Mouse (Mus musculus) midbrain, embryonic 12.5 days (tissue): Measurements from ENCODE around the gene Ndufaf3. TPM values are rescaled to one million over a fixed set of nuclear protein-coding genes. Genes with fewer than 3 reads are reported as not detected.

Experiments used
- ATAC-seq: fragments of 200-750 bp; cut with Nextera tagmentation; 2 replicates; pipeline ENCODE4 v1.8.0; 2017; ENCODE audit warnings: low read depth, moderate TSS enrichment, moderate library complexity; ENCODE audit not compliant: low FRiP score
- H3K27ac ChIP-seq: fragments of 300-500 bp; sonication (generic); replicated peaks from 2 replicates; pipeline ENCODE4 v1.5.1; 2016; ENCODE audit warnings: mild to moderate bottlenecking
- H3K27me3 ChIP-seq: fragments of 300-500 bp; sonication (generic); 2 replicates; pipeline ENCODE4 v1.6.1; 2016; ENCODE audit warnings: mild to moderate bottlenecking
- H3K36me3 ChIP-seq: fragments of 300-500 bp; sonication (generic); 2 replicates; pipeline ENCODE4 v1.6.1; 2016
- H3K4me1 ChIP-seq: fragments of 300-500 bp; sonication (generic); 2 replicates; pipeline ENCODE4 v1.6.1; 2016
- H3K4me2 ChIP-seq: fragments of 300-500 bp; sonication (generic); replicated peaks from 2 replicates; pipeline ENCODE4 v1.6.1; 2016; ENCODE audit warnings: mild to moderate bottlenecking, moderate library complexity
- H3K4me3 ChIP-seq: fragments of 300-500 bp; sonication (generic); 2 replicates; pipeline ENCODE4 v1.5.1; 2016; ENCODE audit warnings: mild to moderate bottlenecking
- H3K9ac ChIP-seq: fragments of 300-500 bp; sonication (generic); replicated peaks from 2 replicates; pipeline ENCODE4 v1.6.1; 2016; ENCODE audit warnings: mild to moderate bottlenecking, moderate library complexity
- H3K9me3 ChIP-seq: fragments of 300-500 bp; sonication (generic); 2 replicates; pipeline ENCODE4 v1.6.1; 2016; ENCODE audit warnings: mild to moderate bottlenecking
- WGBS: fragments of 180-500 bp; shearing (Covaris S2); methylation state at CpG from one replicate; pipeline ENCODE4 v1.1.7; 2016; 5-methylcytosine and 5-hydroxymethylcytosine counted together
- microRNA counts: library from miRNA; unstranded; fragments of <30 nt; microRNA quantifications from one replicate; lab custom pipeline; 2017
- microRNA-seq: library from miRNA; unstranded; fragments of <30 nt; microRNA quantifications from one replicate; pipeline ENCODE4, GENCODE M21; 2017
- polyA plus RNA-seq: library from polyadenylated mRNA; unstranded; fragments of >200 nt; fragmentation: Nextera tagmentation; extraction: Ambion mirVana; gene quantifications from 2 replicates; pipeline ENCODE4 v1.2.1, GENCODE M21; 2016

The Ndufaf3 gene
- polyA plus RNA-seq, 1 experiment from 2014 or later: 56.9 TPM

DNA sequence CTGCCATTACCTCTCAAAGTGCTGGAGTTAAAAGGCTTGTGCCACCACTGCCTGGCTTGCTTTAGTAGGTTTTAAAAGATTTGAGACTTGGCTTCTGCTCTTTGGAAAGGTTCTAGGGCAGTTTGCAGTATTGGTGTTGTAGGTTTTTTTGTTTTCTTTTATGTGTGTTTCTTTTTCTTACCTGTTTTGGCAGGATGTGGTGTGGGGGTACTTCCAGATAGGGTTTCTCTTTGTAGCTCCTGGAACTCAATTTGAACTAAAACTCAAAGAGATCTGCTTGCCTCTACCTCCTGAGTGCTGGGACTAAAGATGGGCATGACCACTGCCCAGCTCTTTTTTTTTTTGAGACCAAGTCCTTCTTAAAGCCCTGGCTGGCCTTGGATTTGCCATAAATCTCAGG, 26.4 kb downstream of the Ndufaf3 start:
- no peaks in the 10 kb centered on the region for H3K9me3 ChIP-seq
- H3K27me3 ChIP-seq: no peaks in the 10 kb centered on the region
- H3K9ac ChIP-seq: no peak overlapping the region
- no peak overlapping the region for H3K27ac ChIP-seq
- H3K4me3 ChIP-seq: no peak overlapping the region
- H3K36me3 ChIP-seq: peaks cover 87% of the 10 kb centered on the region
- H3K4me2 ChIP-seq: no peak overlapping the region
- ATAC-seq: no peak
- no peaks in the 10 kb centered on the region for H3K4me1 ChIP-seq

DNA sequence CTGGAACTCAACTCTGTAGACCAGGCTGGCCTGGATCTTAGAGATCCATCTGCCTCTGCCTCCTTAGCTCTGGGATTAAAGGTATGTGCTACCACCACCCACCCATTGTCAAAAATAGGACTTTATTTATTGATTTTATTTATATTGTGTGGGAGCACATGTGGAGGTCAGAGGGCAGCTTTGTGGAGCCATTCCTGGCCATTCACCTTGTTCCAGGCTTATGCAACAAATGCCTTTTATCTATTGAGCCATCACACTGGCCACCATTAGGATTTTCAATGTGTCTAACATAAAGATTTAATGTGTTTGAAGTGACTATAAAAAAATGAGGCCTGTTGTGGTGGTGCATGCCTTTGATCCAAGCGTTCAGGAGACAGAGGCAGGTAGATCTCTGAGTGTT, 35.7 kb downstream of the Ndufaf3 start:
- Histone ChIP-seq H3K4me1 (no peaks in the 10 kb centered on the region), H3K9me3 (no peaks in the 10 kb centered on the region), H3K27ac (no peak overlapping the region), H3K4me3 (no peak overlapping the region), H3K27me3 (no peaks in the 10 kb centered on the region), H3K36me3 (peaks cover 85% of the 10 kb centered on the region), H3K4me2 (no peak overlapping the region), H3K9ac (no peak overlapping the region)
- no peak for ATAC-seq
- 94% methylated on average over 1 of the region's 1 CpGs for WGBS

DNA sequence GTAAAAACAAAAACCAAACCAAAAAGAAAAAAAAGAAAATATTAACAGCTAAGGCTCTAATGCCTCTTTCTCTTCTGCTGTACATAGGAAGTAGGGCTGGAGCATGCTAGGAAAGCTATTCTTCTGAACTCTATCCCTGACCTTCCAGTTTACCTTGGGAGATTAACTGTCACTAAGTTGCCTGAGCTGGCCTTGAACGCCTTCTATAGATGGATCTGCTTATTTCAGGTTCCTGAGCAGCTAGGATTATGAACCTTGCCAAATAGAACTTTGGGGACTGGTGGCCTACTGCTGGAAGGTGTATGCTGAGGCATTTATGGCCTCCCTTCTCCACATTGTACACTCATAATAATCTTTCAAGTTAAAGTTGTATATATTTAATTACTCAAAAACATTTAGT, 36.3 kb downstream of the Ndufaf3 start:
- no peak overlapping the region for H3K9ac ChIP-seq
- peaks cover 80% of the 10 kb centered on the region for H3K36me3 ChIP-seq
- H3K27me3 ChIP-seq: no peaks in the 10 kb centered on the region
- no peak for ATAC-seq
- H3K4me2 ChIP-seq: no peak overlapping the region
- no peak overlapping the region for H3K27ac ChIP-seq
- no peaks in the 10 kb centered on the region for H3K9me3 ChIP-seq
- H3K4me1 ChIP-seq: no peaks in the 10 kb centered on the region
- whole genome bisulfite sequencing: 90% methylated on average over 1 of the region's 1 CpGs
- no peak overlapping the region for H3K4me3 ChIP-seq

DNA sequence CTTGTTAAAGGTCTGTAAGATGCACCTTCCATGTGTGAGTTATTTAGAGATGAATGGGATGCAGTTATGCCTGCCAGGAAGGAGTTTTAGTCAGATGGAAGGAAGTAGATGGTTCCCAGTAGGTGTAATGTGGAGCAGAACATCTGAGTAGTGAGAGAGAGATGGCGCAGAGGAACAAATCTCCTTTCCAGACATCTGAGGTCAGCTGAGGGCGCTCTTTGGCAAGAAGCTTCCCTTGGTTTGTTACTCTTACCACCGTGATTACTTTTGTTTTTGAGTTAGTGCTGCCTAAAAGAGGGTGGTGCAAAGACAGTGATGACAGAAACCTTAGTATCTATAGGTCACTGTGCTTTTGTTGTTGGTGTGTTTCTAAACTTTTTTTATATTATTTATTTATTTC, 41.8 kb downstream of the Ndufaf3 start:
- H3K27me3 ChIP-seq: no peaks in the 10 kb centered on the region
- H3K36me3 ChIP-seq: peaks cover 36% of the 10 kb centered on the region
- no peak overlapping the region for H3K4me2 ChIP-seq
- no peaks in the 10 kb centered on the region for H3K9me3 ChIP-seq
- H3K9ac ChIP-seq: no peak overlapping the region
- no peak for ATAC-seq
- WGBS: 90% methylated on average over 3 of the region's 3 CpGs
- no peak overlapping the region for H3K27ac ChIP-seq
- peaks cover 8% of the 10 kb centered on the region; the same call in 1 of the 2 replicates for H3K4me1 ChIP-seq
- no peak overlapping the region for H3K4me3 ChIP-seq

DNA sequence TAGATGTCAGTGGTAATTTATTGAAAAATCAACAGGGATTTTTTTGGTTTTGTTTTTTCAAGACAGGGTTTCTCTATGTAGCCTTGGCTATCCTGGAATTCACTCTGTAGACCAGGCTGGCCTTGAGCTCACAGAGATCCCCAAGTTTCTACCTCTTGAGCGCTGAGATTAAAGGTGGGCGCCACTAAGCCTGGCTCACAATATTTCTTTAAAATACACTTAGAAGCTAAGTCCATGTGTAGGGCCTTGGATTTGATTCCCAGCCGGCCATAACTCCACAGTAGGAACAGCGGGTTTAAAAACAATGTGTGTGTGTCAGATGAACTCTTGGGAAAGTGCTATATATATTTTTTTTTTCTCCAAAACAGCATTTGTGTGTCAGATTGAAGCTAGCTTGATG, 43.9 kb downstream of the Ndufaf3 start:
- H3K36me3 ChIP-seq: peaks cover 23% of the 10 kb centered on the region

DNA sequence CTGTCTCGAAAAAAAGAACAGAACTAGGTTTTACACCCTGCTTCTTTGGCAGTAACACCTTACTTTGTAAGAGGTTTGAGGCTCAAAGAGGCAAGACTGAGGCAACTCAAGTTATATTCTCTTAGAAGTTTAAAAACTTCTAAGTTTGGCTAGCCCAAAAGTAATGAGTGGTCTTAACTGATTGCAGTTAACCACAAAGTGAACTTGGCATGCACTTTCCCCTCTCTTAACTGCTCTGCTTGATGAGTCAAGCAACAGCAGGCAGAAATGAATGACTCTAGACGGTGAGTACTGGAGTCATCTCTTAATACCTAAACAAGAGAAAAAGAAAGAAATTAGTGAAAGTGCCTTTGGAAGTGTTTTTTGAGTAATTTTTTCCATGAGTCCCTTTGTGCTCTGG, 45.6 kb downstream of the Ndufaf3 start:
- Histone ChIP-seq H3K4me2 (no peak overlapping the region), H3K4me3 (no peak overlapping the region), H3K36me3 (peaks cover 16% of the 10 kb centered on the region; the same call in 1 of the 2 replicates), H3K4me1 (peaks cover 24% of the 10 kb centered on the region), H3K27ac (no peak overlapping the region), H3K9me3 (no peaks in the 10 kb centered on the region), H3K27me3 (no peaks in the 10 kb centered on the region), H3K9ac (no peak overlapping the region)
- no peak for ATAC-seq
- 89% methylated on average over 2 of the region's 2 CpGs for WGBS

More for the DNA sequence above, 43.9 kb downstream of the Ndufaf3 start:
- peaks cover 24% of the 10 kb centered on the region for H3K4me1 ChIP-seq
- no peak overlapping the region for H3K4me2 ChIP-seq
- ATAC-seq: no peak
- no peaks in the 10 kb centered on the region for H3K27me3 ChIP-seq
- H3K27ac ChIP-seq: no peak overlapping the region
- H3K9ac ChIP-seq: no peak overlapping the region
- H3K9me3 ChIP-seq: no peaks in the 10 kb centered on the region
- H3K4me3 ChIP-seq: no peak overlapping the region
- WGBS: 98% methylated on average over 4 of the region's 4 CpGs

DNA sequence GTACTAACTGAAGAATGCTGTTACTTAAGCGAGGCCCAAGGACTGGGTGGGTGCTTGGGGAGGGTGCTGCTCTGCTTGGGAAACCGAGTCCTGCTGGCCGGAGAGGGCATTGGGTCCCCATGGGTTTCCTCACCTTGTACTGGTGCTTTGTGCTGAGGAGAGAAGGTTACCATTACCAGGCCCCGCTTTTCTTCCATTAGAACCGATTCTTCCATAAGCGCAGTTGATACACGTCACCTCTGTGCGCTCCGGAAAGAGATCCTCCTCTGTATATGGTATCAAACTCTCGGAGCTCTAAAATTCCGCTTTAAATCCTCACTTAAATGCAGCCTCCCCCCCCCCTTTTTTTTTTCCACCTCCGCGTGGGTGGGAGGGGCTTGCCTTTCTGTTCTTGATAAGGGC, 49.3 kb downstream of the Ndufaf3 start:
- under 1% methylated on average over 13 of the region's 13 CpGs for WGBS
- 0 out of 2 replicates have a peak, but pooled peaks have one; percentile 5 for ATAC-seq
- H3K27ac ChIP-seq: peak overlapping the region; percentile 99
- peak overlapping the region; percentile 59 for H3K4me3 ChIP-seq
- H3K27me3 ChIP-seq: no peaks in the 10 kb centered on the region
- peaks cover 38% of the 10 kb centered on the region for H3K36me3 ChIP-seq
- H3K9me3 ChIP-seq: no peaks in the 10 kb centered on the region
- peak overlapping the region; percentile 82 for H3K4me2 ChIP-seq
- H3K9ac ChIP-seq: peak overlapping the region; percentile 77
- peaks cover 32% of the 10 kb centered on the region for H3K4me1 ChIP-seq

DNA sequence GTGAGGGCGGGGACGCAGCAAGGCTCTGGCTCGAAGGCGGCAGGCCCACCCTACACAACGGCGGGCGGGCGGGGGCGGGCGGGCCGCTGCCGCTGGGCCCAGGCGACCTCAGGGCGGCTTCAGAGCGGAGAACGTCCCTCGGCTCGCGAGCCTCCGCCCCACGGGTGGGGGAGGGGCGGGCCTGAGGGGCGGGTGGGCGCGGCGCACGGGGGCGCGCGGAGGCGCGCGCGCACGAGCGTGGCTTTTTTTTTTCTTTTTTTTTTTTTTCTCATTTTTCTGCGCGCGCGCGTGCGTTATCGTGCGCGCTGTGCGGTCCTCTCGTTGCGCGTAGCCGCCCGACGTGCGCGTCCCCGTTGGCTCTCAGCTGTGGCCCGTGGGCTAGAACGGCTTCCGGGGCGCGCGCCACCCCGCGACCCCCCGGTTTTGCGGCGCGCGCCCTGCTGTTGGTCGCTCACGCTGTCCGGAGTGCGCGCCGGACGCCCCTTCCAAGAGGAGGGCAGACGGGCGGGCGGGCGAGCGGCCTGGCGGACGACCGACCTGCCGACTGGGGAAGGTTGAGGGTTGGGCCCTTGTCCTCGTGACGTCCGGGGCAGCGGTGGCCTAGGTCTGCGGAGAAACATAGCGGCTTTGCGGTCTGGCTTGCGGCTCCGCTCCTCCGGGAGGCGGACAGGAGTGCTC, 49.8 kb downstream of the Ndufaf3 start:
- WGBS: under 1% methylated on average over 70 of the region's 95 CpGs
- peak overlapping the region; percentile 82 for H3K4me2 ChIP-seq
- H3K9me3 ChIP-seq: no peaks in the 10 kb centered on the region
- ATAC-seq: peak; percentile 81
- peak overlapping the region; percentile 59 for H3K4me3 ChIP-seq
- peak overlapping the region; percentile 77 for H3K9ac ChIP-seq
- no peaks in the 10 kb centered on the region for H3K27me3 ChIP-seq
- H3K4me1 ChIP-seq: peaks cover 32% of the 10 kb centered on the region
- H3K36me3 ChIP-seq: peaks cover 41% of the 10 kb centered on the region
- peak overlapping the region; percentile 99 for H3K27ac ChIP-seq

DNA sequence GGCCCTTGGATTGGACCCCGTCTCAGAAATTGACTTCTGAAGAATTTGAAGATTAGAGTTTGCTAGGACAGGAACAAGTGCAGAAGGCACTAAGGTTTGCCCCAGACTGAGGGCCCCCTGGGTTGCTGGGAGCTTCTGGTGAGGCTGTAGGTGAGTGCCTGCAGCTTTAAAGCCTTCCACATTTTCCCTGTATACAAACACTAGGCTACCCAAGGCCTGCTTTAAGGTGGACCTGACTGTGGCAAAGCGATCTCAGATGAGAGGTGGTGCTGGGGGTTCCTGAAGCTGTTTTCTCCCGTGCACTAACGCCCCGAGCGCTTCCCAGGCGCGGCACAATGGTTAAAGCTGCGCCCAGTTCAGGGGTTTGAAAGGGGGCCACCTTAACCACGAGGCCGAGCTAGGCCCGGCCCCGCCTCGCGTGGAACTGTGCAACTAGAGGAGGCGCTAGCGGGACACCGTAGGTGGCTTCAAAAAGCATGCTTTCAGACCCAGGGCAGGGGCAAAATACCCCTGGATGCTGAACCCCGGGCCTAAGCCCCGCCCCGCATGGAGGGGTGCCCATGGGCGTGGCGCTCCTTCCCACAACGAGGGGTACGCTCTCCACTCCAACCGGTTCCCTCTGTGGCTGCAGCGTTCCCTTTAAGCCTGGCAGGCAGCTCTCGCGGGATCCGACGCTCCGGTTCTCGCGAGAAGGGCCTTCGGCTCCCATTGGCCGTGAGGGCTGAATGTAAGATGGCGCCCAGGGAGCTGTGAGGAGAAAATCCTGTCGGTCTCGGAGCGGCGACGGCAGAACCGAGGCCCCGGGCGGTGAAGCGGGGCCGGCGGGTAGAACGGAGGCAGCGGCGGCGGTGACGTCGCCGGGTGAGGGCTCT, 50.6 kb downstream of the Ndufaf3 start, which contains the start of gene Qrich1:
TSS of gene Qrich1 (plus strand) at position 427 of the 872 bp plus-strand sequence.
- Histone ChIP-seq H3K36me3 (peaks cover 49% of the 10 kb centered on the region), H3K4me1 (peaks cover 27% of the 10 kb centered on the region), H3K9ac (peak within 1 kb of the TSS; percentile 77), H3K27ac (peak within 1 kb of the TSS; percentile 99), H3K27me3 (no peaks in the 10 kb centered on the region), H3K9me3 (no peaks in the 10 kb centered on the region), H3K4me3 (peak within 1 kb of the TSS; percentile 59), H3K4me2 (peak within 1 kb of the TSS; percentile 82)
- 1% methylated on average over 55 of the region's 55 CpGs for WGBS
- ATAC-seq: peak; percentile 96

MicroRNAs encoded within 50 kb of the gene (microRNA counts, 519-probe panel; counts per million panel counts)
- microRNA mmu-miR-191 (lab: Ali Mortazavi, UCI) (5,882 counts per million, percentile 59 among the panel's probes with 10 or more counts), microRNA mmu-miR-425 (lab: Ali Mortazavi, UCI) (5,156 counts per million, percentile 46 among the panel's probes with 10 or more counts)

Small RNAs within 50 kb of the gene (microRNA-seq; reads per million reads assigned to microRNA genes)
- gene Gm24083 (not detected), gene Mir191 (not detected), gene Mir425 (2,805 reads per million, percentile 85 among the genes with 10 or more reads in this experiment)

Other genes starting within 250 kb of the Ndufaf3 start
- gene Gpx1, start 228.5 kb downstream of the Ndufaf3 start, polyA plus RNA-seq: 656 and 692 TPM in 2 replicates
- 135 and 142 TPM in 2 replicates for gene Usp4, start 219.6 kb downstream of the Ndufaf3 start, polyA plus RNA-seq
- gene 1700102P08Rik, start 174.6 kb downstream of the Ndufaf3 start, polyA plus RNA-seq: 1.7 and 2.4 TPM in 2 replicates
- 1.3 and 1.7 TPM in 2 replicates for gene Ccdc36, start 138.9 kb downstream of the Ndufaf3 start, polyA plus RNA-seq
- not detected in 2 replicates for gene BC048562, start 131.0 kb downstream of the Ndufaf3 start, polyA plus RNA-seq
- 51.4 and 52.6 TPM in 2 replicates for gene Ccdc71, start 106.9 kb downstream of the Ndufaf3 start, polyA plus RNA-seq
- 60.7 and 72.1 TPM in 2 replicates for gene Klhdc8b, start 105.9 kb downstream of the Ndufaf3 start, polyA plus RNA-seq
- gene Lamb2, start 87.7 kb downstream of the Ndufaf3 start, polyA plus RNA-seq: 42.2 and 44.0 TPM in 2 replicates
- gene Usp19, start 76.8 kb downstream of the Ndufaf3 start, polyA plus RNA-seq: 111 and 116 TPM in 2 replicates
- gene Qars, start 59.7 kb downstream of the Ndufaf3 start, polyA plus RNA-seq: 83.7 and 86.3 TPM in 2 replicates
- gene Qrich1, start 50.6 kb downstream of the Ndufaf3 start, polyA plus RNA-seq: 175 and 178 TPM in 2 replicates
- 133 and 143 TPM in 2 replicates for gene Impdh2, start 7.1 kb downstream of the Ndufaf3 start, polyA plus RNA-seq
- gene Dalrd3, start 2.5 kb upstream of the Ndufaf3 start, polyA plus RNA-seq: 251 and 260 TPM in 2 replicates
- gene Wdr6, start 11.3 kb upstream of the Ndufaf3 start, polyA plus RNA-seq: 288 and 293 TPM in 2 replicates
- gene P4htm, start 30.2 kb upstream of the Ndufaf3 start, polyA plus RNA-seq: 14.7 and 16.4 TPM in 2 replicates
- 60.3 and 64.8 TPM in 2 replicates for gene Arih2, start 82.0 kb upstream of the Ndufaf3 start, polyA plus RNA-seq
- gene Slc25a20, start 94.7 kb upstream of the Ndufaf3 start, polyA plus RNA-seq: 36.6 and 38.6 TPM in 2 replicates
- 57.1 and 67.6 TPM in 2 replicates for gene Prkar2a, start 121.9 kb upstream of the Ndufaf3 start, polyA plus RNA-seq
- gene Ip6k2, start 216.4 kb upstream of the Ndufaf3 start, polyA plus RNA-seq: 137 and 141 TPM in 2 replicates
- gene Nckipsd, start 240.9 kb upstream of the Ndufaf3 start, polyA plus RNA-seq: 17.0 and 20.1 TPM in 2 replicates